Mouse (Mus musculus) intestine, embryonic 15.5 days (tissue): ENCODE results near the gene Spast. TPM values are rescaled to one million over a fixed set of nuclear protein-coding genes. Genes with fewer than 3 reads are reported as not detected.
"Not testable (repeated sequence)": the region's sequence is repeated elsewhere in the genome, so short reads cannot be mapped to it uniquely, and the experiment has no call there.

Experiments
- ATAC-seq: fragments of 200-750 bp; cut with Nextera tagmentation; 2 replicates; pipeline ENCODE4 v1.8.0; 2017; ENCODE audit warnings: moderate TSS enrichment, moderate library complexity
- H3K27ac ChIP-seq: fragments of 300-500 bp; sonication (generic); 2 replicates; pipeline ENCODE4 v1.5.1; 2015; ENCODE audit warnings: mild to moderate bottlenecking, inconsistent platforms
- H3K27me3 ChIP-seq: fragments of 300-500 bp; sonication (generic); replicated peaks from 2 replicates; pipeline ENCODE4 v1.6.1; 2015; ENCODE audit warnings: inconsistent platforms
- H3K36me3 ChIP-seq: fragments of 300-500 bp; sonication (generic); 2 replicates; pipeline ENCODE4 v1.6.1; 2015; ENCODE audit warnings: inconsistent platforms
- H3K4me1 ChIP-seq: fragments of 300-500 bp; sonication (generic); replicated peaks from 2 replicates; pipeline ENCODE4 v1.6.1; 2015; ENCODE audit warnings: inconsistent platforms
- H3K4me2 ChIP-seq: fragments of 300-500 bp; sonication (generic); replicated peaks from 2 replicates; pipeline ENCODE4 v1.6.1; 2015; ENCODE audit warnings: mild to moderate bottlenecking, inconsistent platforms
- H3K4me3 ChIP-seq: fragments of 300-500 bp; sonication (generic); replicated peaks from 2 replicates; pipeline ENCODE4 v1.5.1; 2015; ENCODE audit warnings: inconsistent platforms
- H3K9ac ChIP-seq: fragments of 300-500 bp; sonication (generic); 2 replicates; pipeline ENCODE4 v1.6.1; 2015; ENCODE audit warnings: inconsistent platforms
- H3K9me3 ChIP-seq: fragments of 300-500 bp; sonication (generic); 2 replicates; pipeline ENCODE4 v1.6.1; 2016; ENCODE audit warnings: inconsistent platforms
- WGBS: fragments of 180-500 bp; shearing (Covaris S2); methylation state at CpG from one replicate; pipeline ENCODE4 v1.1.7; 2015; 5-methylcytosine and 5-hydroxymethylcytosine counted together
- polyA plus RNA-seq: library from polyadenylated mRNA; unstranded; fragments of >200 nt; fragmentation: Nextera tagmentation; extraction: Ambion mirVana; gene quantifications from 2 replicates; pipeline ENCODE4 v1.2.1, GENCODE M21; 2015

The Spast gene
- polyA plus RNA-seq, 1 experiment from 2014 or later: 15.0 TPM

- Histone ChIP-seq H3K36me3 (no peaks in the 10 kb centered on the region; the same call in 1 of the 2 replicates), H3K9ac (no peak overlapping the region), H3K4me2 (no peak overlapping the region), H3K27ac (no peak overlapping the region), H3K9me3 (no peaks in the 10 kb centered on the region), H3K4me1 (no peaks in the 10 kb centered on the region), H3K4me3 (no peak overlapping the region), H3K27me3 (no peaks in the 10 kb centered on the region)
- no peak; the same call in 1 of the 2 replicates for ATAC-seq
- WGBS: 91% methylated on average over 4 of the region's 4 CpGs
Measured at GRCm38 (mm10) chr17:74304060-74304459, 34.7 kb upstream of the Spast start.

GRCm38 (mm10) chr17:74305616-74306015 is 33.2 kb upstream of the Spast start:
- Histone ChIP-seq H3K27ac (no peak overlapping the region), H3K27me3 (no peaks in the 10 kb centered on the region)
- no peak for ATAC-seq

GRCm38 (mm10) chr17:74306021-74306420 is 32.8 kb upstream of the Spast start:
- Histone ChIP-seq H3K9me3 (no peaks in the 10 kb centered on the region), H3K36me3 (peaks cover 3% of the 10 kb centered on the region; the same call in 1 of the 2 replicates)

More at GRCm38 (mm10) chr17:74305616-74306015, 33.2 kb upstream of the Spast start:
- Histone ChIP-seq H3K9me3 (no peaks in the 10 kb centered on the region), H3K9ac (no peak overlapping the region), H3K4me3 (no peak overlapping the region), H3K4me1 (no peaks in the 10 kb centered on the region), H3K4me2 (no peak overlapping the region), H3K36me3 (peaks cover 3% of the 10 kb centered on the region; the same call in 1 of the 2 replicates)
- WGBS: 90% methylated on average over 4 of the region's 4 CpGs

GRCm38 (mm10) chr17:74315445-74316308 is 23.1 kb upstream of the Spast start:
- H3K4me2 ChIP-seq: peak overlapping the region; percentile 62
- H3K27ac ChIP-seq: peak overlapping the region; percentile 89
- no peaks in the 10 kb centered on the region for H3K36me3 ChIP-seq
- under 1% methylated on average over 45 of the region's 45 CpGs for WGBS
- peak overlapping the region; percentile 73 for H3K4me3 ChIP-seq
- peak overlapping the region; percentile 78 for H3K9ac ChIP-seq
- H3K9me3 ChIP-seq: no peaks in the 10 kb centered on the region
- peak; percentile 89 for ATAC-seq
- H3K4me1 ChIP-seq: 0 out of 2 replicates have a peak, but pooled peaks cover 9% of the 10 kb centered on the region
- H3K27me3 ChIP-seq: no peaks in the 10 kb centered on the region

More at GRCm38 (mm10) chr17:74306021-74306420, 32.8 kb upstream of the Spast start:
- Histone ChIP-seq H3K4me1 (no peaks in the 10 kb centered on the region), H3K27me3 (no peaks in the 10 kb centered on the region), H3K9ac (no peak overlapping the region), H3K4me3 (no peak overlapping the region), H3K4me2 (no peak overlapping the region), H3K27ac (no peak overlapping the region)
- 93% methylated on average over 1 of the region's 1 CpGs for WGBS
- no peak for ATAC-seq

- peak overlapping the region; percentile 62 for H3K4me2 ChIP-seq
- under 1% methylated on average over 48 of the region's 48 CpGs for WGBS
- peak overlapping the region; percentile 89 for H3K27ac ChIP-seq
- H3K4me3 ChIP-seq: peak overlapping the region; percentile 73
- peak; percentile 98 for ATAC-seq
- 0 out of 2 replicates have a peak, but pooled peaks cover 9% of the 10 kb centered on the region for H3K4me1 ChIP-seq
- no peaks in the 10 kb centered on the region for H3K27me3 ChIP-seq
- peak overlapping the region; percentile 78 for H3K9ac ChIP-seq
- H3K36me3 ChIP-seq: no peaks in the 10 kb centered on the region
- H3K9me3 ChIP-seq: no peaks in the 10 kb centered on the region
Measured at GRCm38 (mm10) chr17:74316309-74316863, 22.4 kb upstream of the Spast start.

GRCm38 (mm10) chr17:74318721-74319120 is 20.1 kb upstream of the Spast start:
- Histone ChIP-seq H3K4me1 (0 out of 2 replicates have a peak, but pooled peaks cover 9% of the 10 kb centered on the region), H3K27me3 (no peaks in the 10 kb centered on the region), H3K9me3 (no peaks in the 10 kb centered on the region), H3K36me3 (no peaks in the 10 kb centered on the region), H3K4me3 (no peak overlapping the region), H3K4me2 (no peak overlapping the region), H3K27ac (no peak overlapping the region), H3K9ac (no peak overlapping the region)
- 92% methylated on average over 6 of the region's 6 CpGs for WGBS
- no peak for ATAC-seq

- Histone ChIP-seq H3K36me3 (no peaks in the 10 kb centered on the region), H3K4me2 (no peak overlapping the region), H3K9ac (no peak overlapping the region), H3K9me3 (no peaks in the 10 kb centered on the region), H3K27ac (no peak overlapping the region), H3K4me3 (no peak overlapping the region), H3K27me3 (no peaks in the 10 kb centered on the region), H3K4me1 (no peaks in the 10 kb centered on the region)
- ATAC-seq: peak; percentile 28; the same call in 1 of the 2 replicates
- 53% methylated on average over 5 of the region's 5 CpGs for WGBS
Measured at GRCm38 (mm10) chr17:74322400-74323054, 16.3 kb upstream of the Spast start.

GRCm38 (mm10) chr17:74323844-74324243 is 14.9 kb upstream of the Spast start, which contains the start of gene Dpy30:
Gene Dpy30 (minus strand): TSS chr17:74323944.
- H3K4me1 ChIP-seq: no peaks in the 10 kb centered on the region
- no peak within 1 kb of the TSS for H3K27ac ChIP-seq
- no peak for ATAC-seq
- no peak within 1 kb of the TSS for H3K4me2 ChIP-seq
- 78% methylated on average over 2 of the region's 2 CpGs for WGBS
- no peaks in the 10 kb centered on the region for H3K9me3 ChIP-seq
- no peaks in the 10 kb centered on the region for H3K27me3 ChIP-seq
- no peak within 1 kb of the TSS for H3K9ac ChIP-seq
- H3K4me3 ChIP-seq: no peak within 1 kb of the TSS
- H3K36me3 ChIP-seq: no peaks in the 10 kb centered on the region

- not testable (repeated sequence) for H3K4me2 ChIP-seq, ATAC-seq, H3K27ac ChIP-seq, H3K4me1 ChIP-seq, H3K9me3 ChIP-seq, H3K9ac ChIP-seq, H3K36me3 ChIP-seq, H3K4me3 ChIP-seq, H3K27me3 ChIP-seq
- WGBS: 90% methylated on average over 7 of the region's 7 CpGs
Measured at GRCm38 (mm10) chr17:74327195-74327594, 11.6 kb upstream of the Spast start.

GRCm38 (mm10) chr17:74328146-74328545 is 10.6 kb upstream of the Spast start:
- not testable (repeated sequence) for H3K9me3 ChIP-seq, H3K36me3 ChIP-seq, ATAC-seq, H3K4me2 ChIP-seq, H3K27ac ChIP-seq, H3K9ac ChIP-seq, H3K27me3 ChIP-seq, H3K4me1 ChIP-seq, H3K4me3 ChIP-seq
- 39% methylated on average over 2 of the region's 2 CpGs for WGBS

GRCm38 (mm10) chr17:74331049-74331676 is 7.6 kb upstream of the Spast start:
- Histone ChIP-seq H3K9ac (no peak overlapping the region), H3K4me1 (no peaks in the 10 kb centered on the region), H3K4me2 (no peak overlapping the region), H3K4me3 (no peak overlapping the region), H3K27me3 (no peaks in the 10 kb centered on the region), H3K9me3 (no peaks in the 10 kb centered on the region), H3K36me3 (no peaks in the 10 kb centered on the region), H3K27ac (no peak overlapping the region)
- WGBS: 76% methylated on average over 9 of the region's 9 CpGs
- no peak for ATAC-seq
